Mouse (Mus musculus): ENCODE results near the gene Ptprk.

DNA sequence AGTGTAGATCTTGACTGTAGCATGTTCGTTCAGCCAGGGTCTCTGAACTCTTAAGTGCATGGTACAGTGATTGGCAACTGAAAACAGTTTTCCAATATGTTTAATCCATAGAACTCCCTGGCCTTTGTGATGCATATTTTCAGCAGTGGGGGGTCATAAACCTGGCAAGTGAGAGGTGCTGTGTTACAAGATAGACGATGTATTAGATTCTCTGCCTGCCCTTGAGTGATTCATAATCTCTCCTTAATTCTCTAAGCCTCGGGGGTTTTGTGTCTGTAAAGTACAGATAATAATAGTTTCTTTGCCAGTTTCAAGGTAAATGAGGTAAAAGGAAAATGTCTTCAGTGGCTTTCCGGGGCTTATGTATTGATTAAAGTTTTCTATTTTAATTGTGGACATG is 475.9 kb downstream of the Ptprk start:
- TF ChIP-seq CTCF (IDR thresholded peaks at IDR 0.05) (no peak), EP300 (IDR thresholded peaks at IDR 0.05; ENCODE audit: insufficient read depth, low read depth, low read length) (no peak)
